Mouse (Mus musculus) heart, postnatal 0 days (tissue): Measurements from ENCODE around the gene Vsig10.

Source experiments
- CTCF ChIP-seq: IDR thresholded peaks from 2 replicates; pipeline ENCODE4 v1.5.1; 2016; ENCODE audit warnings: antibody characterized with exemption, control low read depth, low read depth
- EP300 ChIP-seq: IDR thresholded peaks from 2 replicates; pipeline ENCODE4 v1.6.1; 2016; ENCODE audit warnings: antibody characterized with exemption, low read depth

DNA sequence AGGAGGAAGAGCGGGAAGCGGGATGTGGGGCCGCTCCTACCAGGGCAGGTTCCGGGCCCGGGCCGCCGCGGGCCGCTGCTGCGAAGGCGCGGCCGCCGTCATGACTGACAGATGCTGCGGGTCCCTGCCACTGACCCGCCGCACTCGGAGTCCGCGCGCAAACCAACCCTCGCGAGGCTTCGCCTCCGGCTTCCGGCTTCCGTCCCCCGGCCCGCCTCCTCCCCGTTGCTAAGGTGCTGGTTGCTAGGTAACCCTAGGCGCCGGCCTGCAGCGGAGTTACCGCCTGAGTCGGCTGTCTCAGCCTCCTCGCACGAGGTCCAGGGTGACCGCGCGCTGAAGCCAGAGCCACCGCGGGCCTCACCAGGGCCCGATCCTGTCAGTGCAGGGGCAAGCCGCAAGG, 70.0 kb downstream of the Vsig10 start, which contains the start of gene Rfc5:
- TF ChIP-seq CTCF (no peak), EP300 (no peak)
